Mouse (Mus musculus) effector memory CD4-positive, alpha-beta T cell, adult 7 months (primary cell): ENCODE data around the gene Vps11. TPM values are rescaled to one million over a fixed set of nuclear protein-coding genes. Genes with fewer than 3 reads are reported as not detected.

ENCODE experiments used
- polyA plus RNA-seq: library from polyadenylated mRNA; unstranded; fragments of 100-300 nt; shearing (Covaris generic); gene quantifications from one replicate; pipeline ENCODE4 v1.2.1, GENCODE M21; 2017

The Vps11 gene
- 50.0 TPM for polyA plus RNA-seq

GRCm38 (mm10) chr9:44361190-44361917 is at the start of gene Vps11:
Gene Vps11, minus strand, starts transcription at chr9:44361670.

GRCm38 (mm10) chr9:44406906-44407751 is 45.7 kb upstream of the Vps11 start, which contains the start of the genes Rps25 and Trappc4:
Gene Rps25, plus strand, starts transcription at chr9:44407139.
Gene Trappc4, minus strand, starts transcription at chr9:44407600.

GRCm38 (mm10) chr9:44396684-44397411 is 35.4 kb upstream of the Vps11 start, which contains the start of gene Slc37a4:
Gene Slc37a4, plus strand, starts transcription at chr9:44396852.

GRCm38 (mm10) chr9:44379054-44379834 is 17.8 kb upstream of the Vps11 start, which contains the start of gene Hyou1:
Gene Hyou1, plus strand, starts transcription at chr9:44379490.

GRCm38 (mm10) chr9:44343781-44344421 is 17.6 kb downstream of the Vps11 start, which contains the start of gene Hmbs:
Gene Hmbs, minus strand, starts transcription at chr9:44344228.

GRCm38 (mm10) chr9:44334396-44335330 is 26.8 kb downstream of the Vps11 start, which contains the start of gene H2afx:
Gene H2afx, plus strand, starts transcription at chr9:44334694.

GRCm38 (mm10) chr9:44325768-44326370 is 35.6 kb downstream of the Vps11 start, which contains the start of gene Dpagt1:
Gene Dpagt1, plus strand, starts transcription at chr9:44326019.

GRCm38 (mm10) chr9:44319887-44320798 is 41.3 kb downstream of the Vps11 start, which contains the start of gene C2cd2l:
Gene C2cd2l, minus strand, starts transcription at chr9:44320285.

GRCm38 (mm10) chr9:44305466-44306079 is 55.9 kb downstream of the Vps11 start, which contains the start of gene Hinfp:
Gene Hinfp, minus strand, starts transcription at chr9:44305671.

Other genes with a start within 250 kb of the Vps11 start
- not detected for gene Gm49380, start 248.2 kb downstream of the Vps11 start, polyA plus RNA-seq
- 16.6 TPM for gene Rnf26, start 248.2 kb downstream of the Vps11 start, polyA plus RNA-seq
- gene Mcam, start 227.2 kb downstream of the Vps11 start, polyA plus RNA-seq, result 0.67 TPM
- 33.9 TPM for gene Cbl, start 127.6 kb downstream of the Vps11 start, polyA plus RNA-seq
- not detected for gene Ccdc153, start 121.0 kb downstream of the Vps11 start, polyA plus RNA-seq
- gene Pdzd3, start 110.2 kb downstream of the Vps11 start, polyA plus RNA-seq, result 0.23 TPM
- 4.8 TPM for gene Nlrx1, start 93.1 kb downstream of the Vps11 start, polyA plus RNA-seq
- gene Abcg4, start 73.1 kb downstream of the Vps11 start, polyA plus RNA-seq, result not detected
- 34.4 TPM for gene Hinfp, start 56.0 kb downstream of the Vps11 start, polyA plus RNA-seq
- gene C2cd2l, start 41.4 kb downstream of the Vps11 start, polyA plus RNA-seq, result 12.7 TPM
- 8.7 TPM for gene Dpagt1, start 35.7 kb downstream of the Vps11 start, polyA plus RNA-seq
- 61.7 TPM for gene H2afx, start 27.0 kb downstream of the Vps11 start, polyA plus RNA-seq
- gene Hmbs, start 17.4 kb downstream of the Vps11 start, polyA plus RNA-seq, result 14.8 TPM
- gene Hyou1, start 17.8 kb upstream of the Vps11 start, polyA plus RNA-seq, result 15.7 TPM
- 13.6 TPM for gene Slc37a4, start 35.2 kb upstream of the Vps11 start, polyA plus RNA-seq
- gene Rps25, start 45.5 kb upstream of the Vps11 start, polyA plus RNA-seq, result 2,034 TPM
- gene Trappc4, start 45.9 kb upstream of the Vps11 start, polyA plus RNA-seq, result 90.9 TPM
- 44.8 TPM for gene Ccdc84, start 56.9 kb upstream of the Vps11 start, polyA plus RNA-seq
- gene Foxr1, start 79.5 kb upstream of the Vps11 start, polyA plus RNA-seq, result 0.71 TPM
- gene Upk2, start 93.3 kb upstream of the Vps11 start, polyA plus RNA-seq, result not detected
- 20.8 TPM for gene Bcl9l, start 121.2 kb upstream of the Vps11 start, polyA plus RNA-seq
- 257 TPM for gene Cxcr5, start 200.2 kb upstream of the Vps11 start, polyA plus RNA-seq
- 62.2 TPM for gene Ddx6, start 243.2 kb upstream of the Vps11 start, polyA plus RNA-seq